Mouse (Mus musculus) limb, embryonic 14.5 days (tissue): ENCODE data around the gene Smc6. TPM values are rescaled to one million over a fixed set of nuclear protein-coding genes. Genes with fewer than 3 reads are reported as not detected.
A peak's percentile ranks its signal among the peaks of the same experiment; 100 is the strongest.

ENCODE experiments used
- ATAC-seq: fragments of 200-750 bp; cut with Nextera tagmentation; 2 replicates; pipeline ENCODE4 v1.8.0; 2017; ENCODE audit warnings: low read depth, moderate number of reproducible peaks, moderate TSS enrichment; ENCODE audit not compliant: low FRiP score
- DNase-seq: peaks from one replicate; pipeline ENCODE4 v3.0.0-alpha.2; 2015; ENCODE audit warnings: low spot score
- H3K27ac ChIP-seq: fragments of 300-500 bp; sonication (generic); replicated peaks from 2 replicates; pipeline ENCODE4 v1.5.1; 2014; ENCODE audit warnings: low read depth, mild to moderate bottlenecking, low read length, moderate library complexity, mixed read lengths
- H3K27me3 ChIP-seq: fragments of 300-500 bp; sonication (generic); 2 replicates; pipeline ENCODE4 v1.6.1; 2014; ENCODE audit warnings: low read length, mixed read lengths; ENCODE audit not compliant: control insufficient read depth, insufficient read depth
- H3K36me3 ChIP-seq: fragments of 300-500 bp; sonication (generic); 2 replicates; pipeline ENCODE4 v1.6.1; 2014; ENCODE audit warnings: mild to moderate bottlenecking, low read length, moderate library complexity, mixed read lengths; ENCODE audit not compliant: control insufficient read depth, insufficient read depth
- H3K4me1 ChIP-seq: fragments of 300-500 bp; sonication (generic); 2 replicates; pipeline ENCODE4 v1.6.1; 2014; ENCODE audit warnings: antibody characterized with exemption, low read length, mixed read lengths; ENCODE audit not compliant: control insufficient read depth, insufficient read depth
- H3K4me2 ChIP-seq: fragments of 300-500 bp; sonication (generic); replicated peaks from 2 replicates; pipeline ENCODE4 v1.6.1; 2014; ENCODE audit warnings: low read depth, mild to moderate bottlenecking, low read length, moderate library complexity; ENCODE audit not compliant: severe bottlenecking
- H3K4me3 ChIP-seq: fragments of 300-500 bp; sonication (generic); replicated peaks from 2 replicates; pipeline ENCODE4 v1.5.1; 2014; ENCODE audit warnings: low read length
- H3K9ac ChIP-seq: fragments of 300-500 bp; sonication (generic); 2 replicates; pipeline ENCODE4 v1.6.1; 2014; ENCODE audit warnings: mild to moderate bottlenecking, low read depth, low read length, moderate library complexity; ENCODE audit not compliant: severe bottlenecking
- H3K9me3 ChIP-seq: fragments of 300-500 bp; sonication (generic); 2 replicates; pipeline ENCODE4 v1.6.1; 2016; ENCODE audit warnings: low read length; ENCODE audit not compliant: control insufficient read depth
- POLR2A ChIP-seq: fragments of 200-500 bp; IDR thresholded peaks from 2 replicates; pipeline ENCODE4 v1.8.0; 2012; ENCODE audit warnings: inconsistent platforms, mild to moderate bottlenecking, moderate library complexity, borderline replicate concordance; ENCODE audit not compliant: insufficient read depth, insufficient read length; ENCODE audit errors: extremely low read depth
- WGBS: fragments of 180-500 bp; shearing (Covaris S2); extraction: QIAGEN DNeasy Blood & Tissue Kit; methylation state at CpG from one replicate; pipeline ENCODE4 v1.1.7; 2014; 5-methylcytosine and 5-hydroxymethylcytosine counted together
- polyA plus RNA-seq, 2 experiments: library from polyadenylated mRNA; depleted of rRNA in 1 of 2; stranded (reverse) in 1 of 2; unstranded in 1 of 2; fragments of >200 nt; fragmentation: Nextera tagmentation in 1 of 2; extraction: Ambion mirVana in 1 of 2; gene quantifications; 2 replicates each; pipeline versions ENCODE4 v1.2.1 to v1.2.3; 2012 to 2014

The Smc6 gene
- polyA plus RNA-seq, 2 experiments, result 71.8 to 126 TPM

DNA sequence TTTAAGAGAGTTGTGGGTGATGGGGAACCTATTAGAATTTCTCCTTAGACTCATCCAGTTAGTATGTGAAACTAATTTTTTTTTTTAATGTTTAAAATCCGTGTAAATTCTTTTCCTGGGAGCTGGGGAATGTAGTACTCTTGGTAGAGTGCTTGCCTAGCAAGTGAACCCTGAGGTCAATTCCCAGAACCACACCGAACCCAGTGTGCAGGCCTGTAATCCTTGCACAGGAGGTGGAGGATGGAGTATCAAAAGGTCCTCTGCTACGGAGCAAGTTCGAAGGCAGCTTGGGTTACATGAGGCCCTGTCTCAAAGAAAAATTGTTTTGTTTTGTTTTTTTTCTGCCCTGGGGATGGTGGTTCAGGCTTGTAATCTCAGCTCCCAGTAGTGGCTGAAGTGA is 1.3 kb downstream of the Smc6 start:
- peak overlapping the region; percentile 82 for H3K4me2 ChIP-seq
- H3K9ac ChIP-seq, result peak overlapping the region; percentile 94
- no peak overlapping the region for H3K27ac ChIP-seq
- DNase-seq, result no peak
- H3K4me1 ChIP-seq, result peaks cover 25% of the 10 kb centered on the region
- TF ChIP-seq POLR2A, result no peak
- no peaks in the 10 kb centered on the region for H3K27me3 ChIP-seq
- 3% methylated on average over 4 of the region's 4 CpGs for WGBS
- peaks cover 2% of the 10 kb centered on the region; the same call in 1 of the 2 replicates for H3K36me3 ChIP-seq
- no peak for ATAC-seq
- H3K9me3 ChIP-seq, result no peaks in the 10 kb centered on the region
- peak overlapping the region; percentile 86 for H3K4me3 ChIP-seq

DNA sequence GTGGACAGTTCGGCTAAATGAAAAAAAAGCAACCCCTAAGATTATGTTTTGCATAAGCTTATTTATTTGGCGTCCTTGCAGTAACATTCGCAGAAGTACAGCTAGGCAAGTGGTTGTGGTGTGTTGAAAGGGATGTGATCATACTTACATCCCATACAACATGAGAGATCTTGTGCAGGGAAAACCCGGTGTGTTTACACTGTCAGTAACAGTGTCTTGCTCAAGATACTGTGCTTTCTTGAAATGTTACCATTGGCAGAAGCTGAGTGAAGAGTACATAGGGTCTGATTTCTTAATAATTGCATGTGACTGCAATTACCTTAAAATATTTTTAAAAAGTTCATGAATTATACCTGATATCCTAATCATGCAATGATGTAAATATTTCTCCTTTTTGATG is 6.9 kb downstream of the Smc6 start:
- ATAC-seq (no peak), DNase-seq (no peak)
- no peaks in the 10 kb centered on the region for H3K9me3 ChIP-seq
- H3K9ac ChIP-seq, result no peak overlapping the region
- no peak overlapping the region for H3K27ac ChIP-seq
- H3K27me3 ChIP-seq, result no peaks in the 10 kb centered on the region
- peaks cover 11% of the 10 kb centered on the region for H3K4me1 ChIP-seq
- H3K4me2 ChIP-seq, result no peak overlapping the region
- H3K4me3 ChIP-seq, result no peak overlapping the region
- WGBS, result 92% methylated on average over 4 of the region's 4 CpGs
- no peak for TF ChIP-seq POLR2A
- H3K36me3 ChIP-seq, result peaks cover 28% of the 10 kb centered on the region

GRCm38 (mm10) chr12:11273185-11273584 is 7.5 kb downstream of the Smc6 start:
- H3K36me3 ChIP-seq, result peaks cover 33% of the 10 kb centered on the region

DNA sequence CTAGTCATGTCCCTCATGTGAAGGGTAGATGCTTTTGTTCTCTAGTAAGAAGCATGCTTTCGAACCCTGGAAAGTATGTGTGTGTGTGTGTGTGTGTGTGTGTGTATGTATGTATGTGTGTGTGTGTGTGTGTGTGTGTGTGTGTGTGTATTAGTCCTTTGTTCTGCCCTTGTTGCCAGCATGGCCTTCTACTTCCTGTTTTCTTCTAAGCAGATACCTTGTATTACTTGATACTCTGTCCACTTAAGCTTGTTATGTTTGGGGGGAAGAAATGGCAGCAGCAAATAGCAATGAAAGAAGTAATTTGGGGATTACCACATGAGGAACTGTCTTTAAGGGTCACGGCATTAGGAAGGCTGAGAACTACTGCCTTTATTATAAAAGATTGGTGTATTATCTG is 10.9 kb downstream of the Smc6 start:
- Histone ChIP-seq H3K27ac (no peak overlapping the region), H3K4me2 (no peak overlapping the region), H3K36me3 (peaks cover 59% of the 10 kb centered on the region), H3K9me3 (no peaks in the 10 kb centered on the region), H3K4me3 (no peak overlapping the region), H3K9ac (no peak overlapping the region), H3K27me3 (no peaks in the 10 kb centered on the region), H3K4me1 (no peaks in the 10 kb centered on the region)
- ATAC-seq (no peak), DNase-seq (no peak)
- WGBS, result 95% methylated on average over 2 of the region's 2 CpGs
- no peak for TF ChIP-seq POLR2A

More at GRCm38 (mm10) chr12:11273185-11273584, 7.5 kb downstream of the Smc6 start:
- H3K4me1 ChIP-seq, result peaks cover 6% of the 10 kb centered on the region
- H3K9me3 ChIP-seq, result no peaks in the 10 kb centered on the region
- H3K4me3 ChIP-seq, result no peak overlapping the region
- no peak for DNase-seq
- TF ChIP-seq POLR2A, result no peak
- no peak overlapping the region for H3K9ac ChIP-seq
- WGBS, result 74% methylated on average over 1 of the region's 1 CpGs
- no peak overlapping the region for H3K27ac ChIP-seq
- no peak overlapping the region for H3K4me2 ChIP-seq
- H3K27me3 ChIP-seq, result no peaks in the 10 kb centered on the region
- ATAC-seq, result no peak

DNA sequence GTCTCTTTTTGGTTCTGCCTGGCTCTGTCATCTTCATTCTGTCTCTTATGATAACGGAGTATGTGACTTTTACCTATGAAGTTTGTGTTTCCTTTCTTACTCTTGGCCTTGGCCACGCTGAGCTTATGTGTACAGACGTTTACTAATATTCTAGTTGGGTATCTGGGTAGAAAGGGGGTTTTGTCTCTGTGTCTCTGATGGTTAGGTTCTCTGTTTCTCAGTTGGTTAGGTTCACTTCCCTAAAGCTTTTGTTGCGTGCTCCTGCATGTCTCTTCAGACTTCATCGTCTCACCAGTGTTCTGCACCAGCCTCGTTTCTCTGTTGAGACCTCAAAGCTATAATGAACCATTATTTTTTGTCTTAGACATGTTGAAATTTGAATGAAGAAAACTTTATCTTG is 11.5 kb downstream of the Smc6 start:
- TF ChIP-seq POLR2A, result no peak
- no peaks in the 10 kb centered on the region for H3K9me3 ChIP-seq
- 92% methylated on average over 6 of the region's 6 CpGs for WGBS
- H3K27ac ChIP-seq, result no peak overlapping the region
- H3K4me3 ChIP-seq, result no peak overlapping the region
- no peak overlapping the region for H3K9ac ChIP-seq
- H3K4me1 ChIP-seq, result no peaks in the 10 kb centered on the region
- no peak for DNase-seq
- H3K27me3 ChIP-seq, result no peaks in the 10 kb centered on the region
- ATAC-seq, result no peak
- H3K4me2 ChIP-seq, result no peak overlapping the region
- H3K36me3 ChIP-seq, result peaks cover 59% of the 10 kb centered on the region

GRCm38 (mm10) chr12:11279886-11280285 is 14.2 kb downstream of the Smc6 start:
- Histone ChIP-seq H3K27me3 (no peaks in the 10 kb centered on the region), H3K4me3 (no peak overlapping the region), H3K4me2 (no peak overlapping the region), H3K36me3 (peaks cover 63% of the 10 kb centered on the region), H3K4me1 (no peaks in the 10 kb centered on the region), H3K27ac (no peak overlapping the region), H3K9me3 (no peaks in the 10 kb centered on the region), H3K9ac (no peak overlapping the region)
- DNase-seq (no peak), ATAC-seq (no peak)
- WGBS, result 94% methylated on average over 3 of the region's 3 CpGs
- TF ChIP-seq POLR2A, result no peak
